Mouse (Mus musculus): ENCODE data around the gene Slc17a9. TPM values are rescaled to one million over a fixed set of nuclear protein-coding genes. Genes with fewer than 3 reads are reported as not detected.

Slc17a9 gene
- polyA plus RNA-seq, 2 experiments = 2.2 to 3.4 TPM

DNA sequence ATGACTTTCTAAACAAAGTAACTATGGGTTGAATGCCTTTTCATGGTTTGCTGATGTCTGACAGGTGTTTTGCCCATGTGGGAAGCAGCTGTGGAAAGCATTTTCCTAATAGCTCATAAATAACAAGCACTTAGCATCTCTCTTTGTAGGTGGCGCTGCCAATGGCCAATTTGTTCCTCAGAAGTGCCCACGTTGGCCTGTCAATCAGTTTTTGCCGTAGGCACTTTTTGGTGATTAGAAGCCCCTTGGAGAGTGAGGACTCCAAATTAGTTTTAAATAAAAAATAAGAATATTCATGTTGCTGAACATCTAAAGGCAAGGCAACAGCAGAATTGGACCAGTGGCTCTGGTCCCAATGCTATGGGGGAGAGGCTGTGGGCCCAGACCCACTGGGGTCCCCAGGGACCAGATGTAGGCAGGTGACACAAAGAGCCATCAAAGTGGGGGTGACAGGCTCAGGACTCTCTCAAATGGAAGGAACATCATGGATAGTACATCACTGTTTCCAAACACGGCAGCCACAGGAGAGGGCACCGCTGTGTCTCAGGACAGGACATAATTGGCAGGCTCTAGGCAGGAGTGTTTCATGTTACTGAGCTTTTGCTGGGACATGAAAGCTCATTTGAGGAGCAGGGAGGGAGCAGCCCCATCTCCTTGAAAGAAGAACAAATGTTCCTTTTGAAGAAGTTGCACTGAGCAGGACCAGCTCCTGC lies 30.1 kb downstream of the Slc17a9 start:
- no peak overlapping the region for H3K4me2 ChIP-seq (replicated peaks; ENCODE audit: low read depth, low read length, severe bottlenecking)
- H3K4me3 ChIP-seq (replicated peaks; ENCODE audit: low read length) = no peak overlapping the region
- TF ChIP-seq POLR2A (IDR thresholded peaks at IDR 0.05; ENCODE audit: borderline replicate concordance, extremely low read depth, insufficient read depth, insufficient read length) = no peak
- H3K4me1 ChIP-seq (ENCODE audit: control insufficient read depth, insufficient read depth, low read length) = no peaks in the 10 kb centered on the region
- no peaks in the 10 kb centered on the region for H3K9me3 ChIP-seq (ENCODE audit: control insufficient read depth, low read length)
- no peaks in the 10 kb centered on the region for H3K36me3 ChIP-seq (ENCODE audit: control insufficient read depth, insufficient read depth, low read length)
- H3K9ac ChIP-seq (ENCODE audit: low read depth, low read length, severe bottlenecking) = no peak overlapping the region
- 41% methylated on average over 5 of the region's 5 CpGs for WGBS
- H3K27me3 ChIP-seq (ENCODE audit: control insufficient read depth, insufficient read depth, low read length) = no peaks in the 10 kb centered on the region
- DNase-seq (ENCODE audit: low spot score) (no peak), ATAC-seq (ENCODE audit: low FRiP score, low read depth) (no peak)
- H3K27ac ChIP-seq (replicated peaks; ENCODE audit: low read depth, low read length) = no peak overlapping the region

DNA sequence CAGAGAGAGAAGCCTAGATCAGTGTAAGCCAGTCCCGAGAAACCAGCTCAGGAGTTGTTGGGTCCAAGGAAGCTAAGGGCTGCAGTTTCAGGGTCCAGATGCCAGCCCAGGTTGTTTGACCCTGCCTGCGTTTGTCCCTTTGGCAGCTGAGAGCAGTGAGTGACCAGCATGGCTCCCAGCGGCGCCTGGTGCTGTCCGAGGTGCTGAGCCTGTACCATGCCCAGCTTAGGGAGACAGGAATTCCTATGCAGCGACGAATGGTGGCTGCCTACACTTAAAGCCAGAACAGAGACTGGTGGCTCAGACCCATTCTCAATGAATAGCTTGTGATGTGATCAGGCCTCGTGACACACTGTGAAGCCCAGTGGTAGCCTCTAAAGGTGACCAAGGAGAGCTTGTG lies 30.8 kb downstream of the Slc17a9 start:
- WGBS = 4% methylated on average over 8 of the region's 8 CpGs
- Histone ChIP-seq H3K4me2 (replicated peaks; ENCODE audit: low read depth, low read length, severe bottlenecking) (no peak overlapping the region), H3K36me3 (ENCODE audit: control insufficient read depth, insufficient read depth, low read length) (no peaks in the 10 kb centered on the region), H3K27ac (replicated peaks; ENCODE audit: low read depth, low read length) (no peak overlapping the region), H3K9ac (ENCODE audit: low read depth, low read length, severe bottlenecking) (no peak overlapping the region), H3K9me3 (ENCODE audit: control insufficient read depth, low read length) (no peaks in the 10 kb centered on the region), H3K4me1 (ENCODE audit: control insufficient read depth, insufficient read depth, low read length) (no peaks in the 10 kb centered on the region), H3K27me3 (ENCODE audit: control insufficient read depth, insufficient read depth, low read length) (no peaks in the 10 kb centered on the region), H3K4me3 (replicated peaks; ENCODE audit: low read length) (no peak overlapping the region)
- ATAC-seq (ENCODE audit: low FRiP score, low read depth) (no peak), DNase-seq (ENCODE audit: low spot score) (peak; percentile 72)
- no peak for TF ChIP-seq POLR2A (IDR thresholded peaks at IDR 0.05; ENCODE audit: borderline replicate concordance, extremely low read depth, insufficient read depth, insufficient read length)

- H3K4me1 ChIP-seq (ENCODE audit: control insufficient read depth, insufficient read depth, low read length) = no peaks in the 10 kb centered on the region
- no peak for ATAC-seq (ENCODE audit: low FRiP score, low read depth)
Observed at GRCm38 (mm10) chr2:180756786-180757185, 31.7 kb downstream of the Slc17a9 start.

GRCm38 (mm10) chr2:180758513-180759263 lies 33.6 kb downstream of the Slc17a9 start:
- Histone ChIP-seq H3K4me3 (replicated peaks; ENCODE audit: low read length) (no peak overlapping the region), H3K36me3 (ENCODE audit: control insufficient read depth, insufficient read depth, low read length) (no peaks in the 10 kb centered on the region), H3K9me3 (ENCODE audit: control insufficient read depth, low read length) (no peaks in the 10 kb centered on the region), H3K4me2 (replicated peaks; ENCODE audit: low read depth, low read length, severe bottlenecking) (no peak overlapping the region), H3K27ac (replicated peaks; ENCODE audit: low read depth, low read length) (no peak overlapping the region), H3K27me3 (ENCODE audit: control insufficient read depth, insufficient read depth, low read length) (no peaks in the 10 kb centered on the region), H3K4me1 (ENCODE audit: control insufficient read depth, insufficient read depth, low read length) (no peaks in the 10 kb centered on the region), H3K9ac (ENCODE audit: low read depth, low read length, severe bottlenecking) (no peak overlapping the region)
- TF ChIP-seq POLR2A (IDR thresholded peaks at IDR 0.05; ENCODE audit: borderline replicate concordance, extremely low read depth, insufficient read depth, insufficient read length) = no peak
- whole genome bisulfite sequencing = 53% methylated on average over 15 of the region's 15 CpGs
- DNase-seq (ENCODE audit: low spot score) (no peak), ATAC-seq (ENCODE audit: low FRiP score, low read depth) (no peak)

More at GRCm38 (mm10) chr2:180756786-180757185, 31.7 kb downstream of the Slc17a9 start:
- no peak overlapping the region for H3K4me3 ChIP-seq (replicated peaks; ENCODE audit: low read length)
- no peaks in the 10 kb centered on the region for H3K27me3 ChIP-seq (ENCODE audit: control insufficient read depth, insufficient read depth, low read length)
- TF ChIP-seq POLR2A (IDR thresholded peaks at IDR 0.05; ENCODE audit: borderline replicate concordance, extremely low read depth, insufficient read depth, insufficient read length) = no peak
- 34% methylated on average over 2 of the region's 2 CpGs for WGBS
- no peaks in the 10 kb centered on the region for H3K9me3 ChIP-seq (ENCODE audit: control insufficient read depth, low read length)
- no peaks in the 10 kb centered on the region for H3K36me3 ChIP-seq (ENCODE audit: control insufficient read depth, insufficient read depth, low read length)
- H3K4me2 ChIP-seq (replicated peaks; ENCODE audit: low read depth, low read length, severe bottlenecking) = no peak overlapping the region
- H3K27ac ChIP-seq (replicated peaks; ENCODE audit: low read depth, low read length) = no peak overlapping the region
- DNase-seq (ENCODE audit: low spot score) = no peak
- H3K9ac ChIP-seq (ENCODE audit: low read depth, low read length, severe bottlenecking) = no peak overlapping the region

GRCm38 (mm10) chr2:180764986-180765385 lies 39.9 kb downstream of the Slc17a9 start:
- ATAC-seq (ENCODE audit: low FRiP score, low read depth) = no peak

More at GRCm38 (mm10) chr2:180764986-180765385, 39.9 kb downstream of the Slc17a9 start:
- H3K36me3 ChIP-seq (ENCODE audit: control insufficient read depth, insufficient read depth, low read length) = no peaks in the 10 kb centered on the region
- no peak for DNase-seq (ENCODE audit: low spot score)
- H3K27ac ChIP-seq (replicated peaks; ENCODE audit: low read depth, low read length) = no peak overlapping the region
- no peak overlapping the region for H3K4me3 ChIP-seq (replicated peaks; ENCODE audit: low read length)
- no peak overlapping the region for H3K4me2 ChIP-seq (replicated peaks; ENCODE audit: low read depth, low read length, severe bottlenecking)
- no peak overlapping the region for H3K9ac ChIP-seq (ENCODE audit: low read depth, low read length, severe bottlenecking)
- no peaks in the 10 kb centered on the region for H3K4me1 ChIP-seq (ENCODE audit: control insufficient read depth, insufficient read depth, low read length)
- TF ChIP-seq POLR2A (IDR thresholded peaks at IDR 0.05; ENCODE audit: borderline replicate concordance, extremely low read depth, insufficient read depth, insufficient read length) = no peak
- H3K27me3 ChIP-seq (ENCODE audit: control insufficient read depth, insufficient read depth, low read length) = no peaks in the 10 kb centered on the region
- 52% methylated on average over 11 of the region's 11 CpGs for WGBS
- no peaks in the 10 kb centered on the region for H3K9me3 ChIP-seq (ENCODE audit: control insufficient read depth, low read length)

All from limb, embryonic 14.5 days (tissue).